Mouse (Mus musculus) MEL (cell line): Measurements from ENCODE around the gene Ppp1r37.

Experiments
- CTCF ChIP-seq, 3 experiments: IDR thresholded peaks in 2 of 3; conservative IDR thresholded peaks in 1 of 3; 2 replicates each; pipeline ENCODE4 v1.5.1; 2011 to 2012; ENCODE audit warnings: low read length in 3 of 3, low read depth in 2 of 3, mild to moderate bottlenecking in 2 of 3, improper control_type of control experiment in 1 of 3, inconsistent platforms in 1 of 3, mixed read lengths in 1 of 3, moderate library complexity in 1 of 3; ENCODE audit not compliant: control insufficient read depth in 1 of 3, insufficient read depth in 1 of 3, poor library complexity in 1 of 3, severe bottlenecking in 1 of 3
- EP300 ChIP-seq, 2 experiments: IDR thresholded peaks; 2 replicates each; pipeline ENCODE4 v1.6.1; 2011; ENCODE audit warnings: improper control_type of control experiment in 2 of 2, low read length in 2 of 2, low read depth in 1 of 2, mild to moderate bottlenecking in 1 of 2
- MAX ChIP-seq: IDR thresholded peaks from 2 replicates; pipeline ENCODE4 v1.6.1; 2011; ENCODE audit warnings: low read length, improper control_type of control experiment
- SIN3A ChIP-seq: IDR thresholded peaks from 2 replicates; pipeline ENCODE4 v1.6.1; 2012; ENCODE audit warnings: low read length, improper control_type of control experiment, inconsistent platforms
- ZC3H11A ChIP-seq: IDR thresholded peaks from 2 replicates; pipeline ENCODE4 v1.6.1; 2012; ENCODE audit warnings: low read depth, mild to moderate bottlenecking, inconsistent platforms, low read length, improper control_type of control experiment

DNA sequence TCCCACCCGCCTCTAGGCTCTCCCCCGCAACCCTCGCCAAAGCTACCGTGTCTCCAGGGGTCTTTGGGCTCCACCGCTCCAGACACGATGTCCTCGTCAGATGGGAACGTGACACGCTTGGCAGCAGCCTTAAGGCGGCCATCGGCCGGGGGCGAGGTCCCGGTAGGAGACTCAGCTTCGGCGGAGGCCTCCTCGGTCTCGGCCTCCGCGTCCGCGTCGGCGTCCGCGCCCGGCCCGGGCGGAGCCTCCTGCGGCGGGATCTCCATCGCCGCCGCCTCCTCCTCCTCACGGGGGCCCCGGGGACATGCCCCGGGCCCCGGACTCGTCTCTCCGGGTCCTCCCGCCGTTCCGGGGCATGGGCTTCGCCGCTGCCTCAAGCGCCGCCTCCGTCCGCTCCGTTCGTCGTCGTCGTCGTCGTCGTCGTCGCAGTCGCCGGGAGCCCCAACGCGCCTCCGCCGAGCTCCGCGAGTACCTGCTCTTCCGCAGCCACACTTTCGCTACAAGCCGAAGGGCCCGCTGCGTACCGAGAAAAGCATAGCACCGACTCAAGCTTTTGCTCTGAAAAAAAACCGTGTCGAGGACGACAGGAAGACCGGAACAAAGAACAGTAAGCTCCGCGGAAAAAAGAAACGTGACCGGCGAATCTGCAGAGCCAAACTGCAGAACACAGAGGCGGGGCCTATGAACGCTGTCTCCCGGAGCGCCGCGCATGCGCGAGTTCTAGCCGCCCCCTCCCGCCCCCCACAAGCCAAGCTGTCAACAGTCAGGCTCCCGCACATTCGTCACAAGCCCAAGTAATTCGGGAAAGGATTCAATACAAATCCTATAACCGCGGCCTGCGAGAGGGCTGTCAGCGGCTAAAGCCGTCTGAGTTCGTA is 872 bp downstream of the Ppp1r37 start:
- TF ChIP-seq EP300 (IDR thresholded peaks at IDR 0.05; ENCODE audit: low read depth in 1 of 2, low read length in 2 of 2), result 0 out of 4 replicates have a peak, but pooled peaks of 1 of the 2 experiments have one; percentile 11
- no peak for TF ChIP-seq CTCF (IDR thresholded peaks at IDR 0.05 in 2 of 3, conservative IDR thresholded peaks at IDR 0.05 in 1 of 3; ENCODE audit: control insufficient read depth in 1 of 3, insufficient read depth in 1 of 3, low read depth in 2 of 3, low read length in 3 of 3, poor library complexity in 1 of 3, severe bottlenecking in 1 of 3)
- TF ChIP-seq ZC3H11A, result peak; percentile 100
- peak; percentile 65 for TF ChIP-seq MAX
- TF ChIP-seq SIN3A, result peak; percentile 78; the same call in 1 of the 2 replicates
